Mouse (Mus musculus): Measurements from ENCODE around the gene Rassf3. TPM values are rescaled to one million over a fixed set of nuclear protein-coding genes. Genes with fewer than 3 reads are reported as not detected.

The Rassf3 gene
- total and polyA plus RNA-seq, 3 experiments = 4.0 to 9.0 (median 7.3) TPM

DNA sequence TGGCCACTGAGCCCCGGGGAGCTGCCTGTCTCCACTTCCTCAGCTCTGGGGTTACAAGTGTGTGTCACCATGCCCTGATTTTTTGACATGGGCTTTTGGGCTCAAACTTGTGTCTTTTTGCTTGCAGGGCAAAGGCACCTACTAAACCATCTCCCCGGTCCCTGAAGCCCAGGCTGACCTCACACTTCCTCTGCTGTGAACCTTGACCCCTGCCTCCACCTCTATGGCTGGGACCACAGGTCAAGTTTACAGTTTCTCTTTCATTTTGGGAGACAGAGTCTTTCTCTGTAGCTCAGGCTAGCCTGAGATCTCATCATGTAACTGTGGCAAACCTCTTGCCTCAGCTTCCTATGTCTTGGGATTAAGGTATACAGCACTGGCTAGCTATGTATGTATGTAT lies 43.6 kb upstream of the Rassf3 start:
- Histone ChIP-seq H3K9ac (ENCODE audit: insufficient read depth, low read depth) (no peak overlapping the region), H3K4me3 (replicated peaks in 1 of 3; ENCODE audit: low read depth in 2 of 3, low read length in 2 of 3, poor library complexity in 1 of 3) (no peak overlapping the region), H3K27me3 (replicated peaks) (no peaks in the 10 kb centered on the region), H3K4me1 (ENCODE audit: control insufficient read depth in 1 of 2, insufficient read depth in 2 of 2) (peaks cover 3 to 25% of the 10 kb centered on the region in 2 experiments; a peak in 2 of 4 replicates), H3K9me3 (replicated peaks; ENCODE audit: low read length) (no peaks in the 10 kb centered on the region), H3K79me2 (replicated peaks; ENCODE audit: control insufficient read depth, extremely low read depth, insufficient read depth, poor library complexity, severe bottlenecking) (no peaks in the 10 kb centered on the region), H3K36me3 (replicated peaks in 1 of 2; ENCODE audit: control insufficient read depth in 1 of 2, insufficient read depth in 1 of 2, low read length in 1 of 2) (no peaks in the 10 kb centered on the region), H3K27ac (ENCODE audit: insufficient read depth, low read depth) (no peak overlapping the region), H3K4me2 (ENCODE audit: insufficient read depth, low read depth, poor library complexity, severe bottlenecking) (peak overlapping the region; percentile 44)
- TF ChIP-seq USF1 (IDR thresholded peaks at IDR 0.05; ENCODE audit: low read depth, low read length) = no peak
- TF ChIP-seq NRF1 (IDR thresholded peaks at IDR 0.05; ENCODE audit: low read depth, low read length) = no peak
- no peak for TF ChIP-seq KAT2A (IDR thresholded peaks at IDR 0.05; ENCODE audit: insufficient replicate concordance, low read length)
- no peak for TF ChIP-seq MAX (IDR thresholded peaks at IDR 0.05; ENCODE audit: low read length)
- TF ChIP-seq JUND (conservative IDR thresholded peaks at IDR 0.05; ENCODE audit: low read depth, low read length) = no peak
- no peak for TF ChIP-seq ZKSCAN1 (IDR thresholded peaks at IDR 0.05; ENCODE audit: borderline replicate concordance, low read depth, low read length)
- TF ChIP-seq CHD1 (IDR thresholded peaks at IDR 0.05; ENCODE audit: low read depth, low read length) = no peak
- no peak for TF ChIP-seq NELFE (IDR thresholded peaks at IDR 0.05; ENCODE audit: low read depth, low read length)
- TF ChIP-seq POLR2AphosphoS2 (IDR thresholded peaks at IDR 0.05; ENCODE audit: low read depth, low read length) = no peak
- TF ChIP-seq ZNF384 (IDR thresholded peaks at IDR 0.05; ENCODE audit: low read depth, low read length) = no peak
- no peak for TF ChIP-seq TBP (conservative IDR thresholded peaks at IDR 0.05; ENCODE audit: low read depth, low read length)
- no peak for TF ChIP-seq POLR2A (IDR thresholded peaks at IDR 0.05; ENCODE audit: low read depth, low read length)
- TF ChIP-seq E2F4 (IDR thresholded peaks at IDR 0.05; ENCODE audit: insufficient replicate concordance, low read depth, low read length) = no peak
- no peak for TF ChIP-seq MYC (IDR thresholded peaks at IDR 0.05; ENCODE audit: low read depth, low read length)
- no peak for TF ChIP-seq MAFK (IDR thresholded peaks at IDR 0.05; ENCODE audit: insufficient replicate concordance, low read length)
- dilution Hi-C loops (cut with MboI; ENCODE audit: extremely low pct_ligation_motif_present, extremely low pct_unique_long_range_greater_than_20kb, low sequenced_read_pairs) (no loop called here), in situ Hi-C loops (cut with MboI; ENCODE audit: low pct_ligation_motif_present, low pct_unique_long_range_greater_than_20kb, low sequenced_read_pairs) (no loop called here)
- DNase-seq (ENCODE audit: extremely low read depth) = no peak

DNA sequence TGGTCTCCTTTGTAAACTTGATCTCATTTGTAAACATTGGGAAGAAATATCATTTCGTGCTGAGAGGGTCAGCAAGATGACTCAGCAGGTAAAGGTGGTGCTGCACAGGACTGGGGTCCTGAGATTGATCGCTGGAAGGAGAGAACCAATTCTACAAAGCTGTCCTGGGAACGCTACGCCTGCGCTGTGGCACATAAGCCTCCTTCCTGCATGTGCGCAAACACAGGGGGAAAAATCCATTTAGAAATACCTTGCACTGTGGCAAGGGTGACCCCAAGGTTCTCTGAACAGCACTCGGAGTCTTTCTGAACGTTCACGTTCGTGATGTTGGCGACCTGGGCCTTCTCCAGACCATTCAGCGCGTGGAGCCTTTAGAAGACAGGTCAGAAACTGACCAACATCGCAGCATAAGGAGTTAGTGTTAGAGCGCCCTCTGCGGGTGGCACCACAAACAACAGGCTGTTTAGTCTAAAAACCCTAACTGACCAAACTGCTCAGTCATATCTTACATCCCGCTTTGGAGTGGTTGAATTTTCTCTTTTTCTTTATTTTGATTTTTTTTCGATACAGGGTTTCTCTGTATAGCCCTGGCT lies 40.0 kb upstream of the Rassf3 start:
- in situ Hi-C loops (cut with MboI; ENCODE audit: low pct_ligation_motif_present, low pct_unique_long_range_greater_than_20kb, low sequenced_read_pairs) = no loop called here
- no peak overlapping the region for H3K9ac ChIP-seq (ENCODE audit: insufficient read depth, low read depth)
- H3K79me2 ChIP-seq (replicated peaks; ENCODE audit: control insufficient read depth, extremely low read depth, insufficient read depth, poor library complexity, severe bottlenecking) = no peaks in the 10 kb centered on the region
- no peak overlapping the region for H3K4me2 ChIP-seq (ENCODE audit: insufficient read depth, low read depth, poor library complexity, severe bottlenecking)
- dilution Hi-C loops (cut with MboI; ENCODE audit: extremely low pct_ligation_motif_present, extremely low pct_unique_long_range_greater_than_20kb, low sequenced_read_pairs) = no loop called here
- no peak overlapping the region for H3K27ac ChIP-seq (ENCODE audit: insufficient read depth, low read depth)
- H3K4me1 ChIP-seq (ENCODE audit: control insufficient read depth in 1 of 2, insufficient read depth in 2 of 2) = peaks cover 3 to 24% of the 10 kb centered on the region in 2 experiments; a peak in 2 of 4 replicates
- DNase-seq (ENCODE audit: extremely low read depth) = peak; percentile 73
- H3K4me3 ChIP-seq (replicated peaks in 1 of 3; ENCODE audit: low read depth in 2 of 3, low read length in 2 of 3, poor library complexity in 1 of 3) = no peak overlapping the region
- no peaks in the 10 kb centered on the region for H3K9me3 ChIP-seq (replicated peaks; ENCODE audit: low read length)
- H3K27me3 ChIP-seq (replicated peaks) = no peaks in the 10 kb centered on the region
- no peaks in the 10 kb centered on the region for H3K36me3 ChIP-seq (replicated peaks in 1 of 2; ENCODE audit: control insufficient read depth in 1 of 2, insufficient read depth in 1 of 2, low read length in 1 of 2)
- TF ChIP-seq BHLHE40 (IDR thresholded peaks at IDR 0.05; ENCODE audit: low read depth, low read length) (peak; percentile 35; the same call in 1 of the 2 replicates), POLR2A (IDR thresholded peaks at IDR 0.05; ENCODE audit: low read depth, low read length) (no peak), TCF12 (IDR thresholded peaks at IDR 0.05; ENCODE audit: low read depth, low read length) (peak; percentile 35; the same call in 1 of the 2 replicates), CHD2 (IDR thresholded peaks at IDR 0.05; ENCODE audit: low read length) (no peak), CHD1 (IDR thresholded peaks at IDR 0.05; ENCODE audit: low read depth, low read length) (no peak), HCFC1 (IDR thresholded peaks at IDR 0.05; ENCODE audit: low read depth, low read length) (no peak), CTCF (conservative IDR thresholded peaks at IDR 0.05 in 1 of 2, IDR thresholded peaks at IDR 0.05 in 1 of 2; ENCODE audit: low read depth in 2 of 2, low read length in 2 of 2) (peak; percentile 80 to 95), MEF2A (IDR thresholded peaks at IDR 0.05; ENCODE audit: borderline replicate concordance, low read depth, low read length) (0 out of 2 replicates have a peak, but pooled peaks have one; percentile 12), RCOR1 (conservative IDR thresholded peaks at IDR 0.05; ENCODE audit: low read depth, low read length) (no peak), E2F4 (IDR thresholded peaks at IDR 0.05; ENCODE audit: insufficient replicate concordance, low read depth, low read length) (no peak), MXI1 (IDR thresholded peaks at IDR 0.05; ENCODE audit: low read depth, low read length) (no peak), ZKSCAN1 (IDR thresholded peaks at IDR 0.05; ENCODE audit: borderline replicate concordance, low read depth, low read length) (no peak), SMC3 (IDR thresholded peaks at IDR 0.05; ENCODE audit: low read depth, low read length) (peak; percentile 94), ELF1 (IDR thresholded peaks at IDR 0.05; ENCODE audit: low read depth, low read length) (no peak), NELFE (IDR thresholded peaks at IDR 0.05; ENCODE audit: low read depth, low read length) (no peak), USF2 (conservative IDR thresholded peaks at IDR 0.05; ENCODE audit: low read depth, low read length) (no peak), PAX5 (IDR thresholded peaks at IDR 0.05; ENCODE audit: low read length) (no peak), MAX (IDR thresholded peaks at IDR 0.05; ENCODE audit: low read length) (no peak), MAFK (IDR thresholded peaks at IDR 0.05; ENCODE audit: insufficient replicate concordance, low read length) (no peak), JUN (IDR thresholded peaks at IDR 0.05; ENCODE audit: insufficient read depth, low read depth, low read length) (no peak), RAD21 (IDR thresholded peaks at IDR 0.05; ENCODE audit: low read depth, low read length) (no peak; the same call in none of the 2 replicates), KAT2A (IDR thresholded peaks at IDR 0.05; ENCODE audit: insufficient replicate concordance, low read length) (no peak), JUND (conservative IDR thresholded peaks at IDR 0.05; ENCODE audit: low read depth, low read length) (no peak), UBTF (IDR thresholded peaks at IDR 0.05; ENCODE audit: low read depth, low read length) (no peak), ZNF384 (IDR thresholded peaks at IDR 0.05; ENCODE audit: low read depth, low read length) (peak; percentile 11; the same call in 1 of the 2 replicates), ZC3H11A (IDR thresholded peaks at IDR 0.05; ENCODE audit: low read depth, low read length) (peak; percentile 61)

All from CH12.LX (cell line).